Mouse (Mus musculus) MEL (cell line): ENCODE measurements around the gene Syne2.

Experiments used
- CTCF ChIP-seq, 3 experiments: IDR thresholded peaks in 2 of 3; conservative IDR thresholded peaks in 1 of 3; 2 replicates each; pipeline ENCODE4 v1.5.1; 2011 to 2012; ENCODE audit warnings: low read length in 3 of 3, low read depth in 2 of 3, mild to moderate bottlenecking in 2 of 3, improper control_type of control experiment in 1 of 3, inconsistent platforms in 1 of 3, mixed read lengths in 1 of 3, moderate library complexity in 1 of 3; ENCODE audit not compliant: control insufficient read depth in 1 of 3, insufficient read depth in 1 of 3, poor library complexity in 1 of 3, severe bottlenecking in 1 of 3
- EP300 ChIP-seq, 2 experiments: IDR thresholded peaks; 2 replicates each; pipeline ENCODE4 v1.6.1; 2011; ENCODE audit warnings: improper control_type of control experiment in 2 of 2, low read length in 2 of 2, low read depth in 1 of 2, mild to moderate bottlenecking in 1 of 2
- POLR2A ChIP-seq, 2 experiments: IDR thresholded peaks; 2 replicates each; pipeline ENCODE4 v1.6.1; 2011 to 2012; ENCODE audit warnings: low read length in 2 of 2, mild to moderate bottlenecking in 2 of 2, control low read depth in 1 of 2, improper control_type of control experiment in 1 of 2, low read depth in 1 of 2, moderate library complexity in 1 of 2; ENCODE audit not compliant: control insufficient read depth in 1 of 2, insufficient read depth in 1 of 2, poor library complexity in 1 of 2
- SIN3A ChIP-seq: IDR thresholded peaks from 2 replicates; pipeline ENCODE4 v1.6.1; 2012; ENCODE audit warnings: low read length, improper control_type of control experiment, inconsistent platforms

GRCm38 (mm10) chr12:75827751-75828150 lies 9.8 kb downstream of the Syne2 start:
- TF ChIP-seq SIN3A = no peak
- TF ChIP-seq POLR2A (IDR thresholded peaks at IDR 0.05; ENCODE audit: control insufficient read depth in 1 of 2, insufficient read depth in 1 of 2, low read depth in 1 of 2, low read length in 2 of 2, poor library complexity in 1 of 2) = no peak
- no peak for TF ChIP-seq CTCF (IDR thresholded peaks at IDR 0.05 in 2 of 3, conservative IDR thresholded peaks at IDR 0.05 in 1 of 3; ENCODE audit: control insufficient read depth in 1 of 3, insufficient read depth in 1 of 3, low read depth in 2 of 3, low read length in 3 of 3, poor library complexity in 1 of 3, severe bottlenecking in 1 of 3)
- no peak for TF ChIP-seq EP300 (IDR thresholded peaks at IDR 0.05; ENCODE audit: low read depth in 1 of 2, low read length in 2 of 2)
